Mouse (Mus musculus) myocyte (in vitro differentiated cells): ENCODE data around the gene Foxm1. TPM values are rescaled to one million over a fixed set of nuclear protein-coding genes. Genes with fewer than 3 reads are reported as not detected.

ENCODE experiments used
- H3K27me3 ChIP-seq: one replicate; pipeline ENCODE4 v1.6.1; 2011; ENCODE audit not compliant: control insufficient read depth, insufficient read depth, insufficient read length
- H3K36me3 ChIP-seq: one replicate; pipeline ENCODE4 v1.6.1; 2011; ENCODE audit not compliant: control insufficient read depth, insufficient read depth
- H3K4me2 ChIP-seq: one replicate; pipeline ENCODE4 v1.6.1; 2011; ENCODE audit warnings: low read depth, control low read depth
- H3K4me3 ChIP-seq: one replicate; pipeline ENCODE4 v1.5.1; 2011; ENCODE audit warnings: mild to moderate bottlenecking, control low read depth, moderate library complexity
- H3K79me2 ChIP-seq: one replicate; pipeline ENCODE4 v1.6.1; 2011; ENCODE audit not compliant: control insufficient read depth, insufficient read depth
- H3ac ChIP-seq: one replicate; pipeline ENCODE4 v1.6.1; 2011; ENCODE audit not compliant: control insufficient read depth, insufficient read length
- CEBPB ChIP-seq: IDR thresholded peaks from 2 replicates; pipeline ENCODE4 v1.6.1; 2011; ENCODE audit warnings: mild to moderate bottlenecking, moderate library complexity; ENCODE audit not compliant: poor library complexity, insufficient read depth, severe bottlenecking
- E2F4 ChIP-seq: IDR thresholded peaks from one replicate; pipeline ENCODE4 v1.6.1; 2011; ENCODE audit warnings: mild to moderate bottlenecking, control low read depth, moderate library complexity; ENCODE audit not compliant: insufficient read depth
- MAX ChIP-seq: IDR thresholded peaks from one replicate; pipeline ENCODE4 v1.6.1; 2011; ENCODE audit warnings: low read depth, mild to moderate bottlenecking, control low read depth
- MYOD1 ChIP-seq, 3 experiments: IDR thresholded peaks; one replicate each; pipeline ENCODE4 v1.6.1; 2011; ENCODE audit warnings: control low read depth in 2 of 3, low read depth in 2 of 3, mild to moderate bottlenecking in 2 of 3, moderate library complexity in 1 of 3; ENCODE audit not compliant: insufficient read length in 2 of 3, control insufficient read depth in 1 of 3
- MYOG ChIP-seq, 3 experiments: IDR thresholded peaks; one replicate each; pipeline ENCODE4 v1.6.1; 2011; ENCODE audit warnings: control low read depth in 2 of 3, low read depth in 2 of 3, mild to moderate bottlenecking in 2 of 3; ENCODE audit not compliant: insufficient read length in 2 of 3, control insufficient read depth in 1 of 3, insufficient read depth in 1 of 3
- POLR2A ChIP-seq: IDR thresholded peaks from one replicate; pipeline ENCODE4 v1.6.1; 2011; ENCODE audit warnings: low read depth, mild to moderate bottlenecking, control low read depth, moderate library complexity; ENCODE audit not compliant: insufficient read length
- POLR2AphosphoS2 ChIP-seq: IDR thresholded peaks from one replicate; pipeline ENCODE4 v1.6.1; 2011; ENCODE audit warnings: low read depth, control low read depth; ENCODE audit not compliant: insufficient read length
- REST ChIP-seq: IDR thresholded peaks from one replicate; pipeline ENCODE4 v1.6.1; 2011; ENCODE audit warnings: mild to moderate bottlenecking, control low read depth, moderate library complexity; ENCODE audit not compliant: insufficient read depth, insufficient read length
- SRF ChIP-seq: IDR thresholded peaks from one replicate; pipeline ENCODE4 v1.6.1; 2011; ENCODE audit warnings: low read depth; ENCODE audit not compliant: control insufficient read depth, insufficient read length
- TCF12 ChIP-seq: IDR thresholded peaks from one replicate; pipeline ENCODE4 v1.6.1; 2011; ENCODE audit warnings: mild to moderate bottlenecking, control low read depth; ENCODE audit not compliant: poor library complexity, insufficient read depth, severe bottlenecking
- TCF3 ChIP-seq: IDR thresholded peaks from one replicate; pipeline ENCODE4 v1.6.1; 2011; ENCODE audit warnings: low read depth, control low read depth; ENCODE audit not compliant: insufficient read length
- USF1 ChIP-seq: IDR thresholded peaks from one replicate; pipeline ENCODE4 v1.6.1; 2011; ENCODE audit warnings: low read depth, mild to moderate bottlenecking, control low read depth, moderate library complexity
- polyA plus RNA-seq: library from polyadenylated mRNA; unstranded; fragments of >200 nt; fragmentation: generic; extraction: Trizol; gene quantifications from one replicate; pipeline ENCODE4 v1.2.1, GENCODE M21; 2012; ENCODE audit warnings: missing spikeins

The Foxm1 gene
- polyA plus RNA-seq, 1 experiment, result 22.5 TPM

DNA sequence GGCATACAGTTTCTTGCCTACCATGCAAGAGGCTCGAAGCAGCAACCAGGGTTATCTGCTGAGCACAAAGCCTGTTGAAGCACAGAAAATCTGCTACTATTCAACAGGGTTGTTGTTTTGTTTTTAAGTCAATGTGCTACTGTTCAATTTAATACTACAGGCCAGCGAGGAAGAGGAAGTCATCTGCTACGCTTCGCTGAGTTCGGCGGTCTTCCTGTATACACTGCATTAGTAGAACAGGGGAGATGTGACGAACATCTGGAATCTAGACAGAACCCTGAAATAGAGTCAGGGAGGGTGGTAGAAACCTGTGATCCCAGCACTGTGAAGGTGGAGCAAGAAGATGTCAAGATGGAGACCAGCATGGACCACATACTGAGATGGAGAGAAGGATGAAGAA, 21.0 kb downstream of the Foxm1 start:
- TF ChIP-seq CEBPB, result no peak
- TF ChIP-seq POLR2A, result no peak
- no peak for TF ChIP-seq TCF12
- no peak for TF ChIP-seq POLR2AphosphoS2
- no peak for TF ChIP-seq E2F4
- TF ChIP-seq TCF3, result no peak
- TF ChIP-seq SRF, result no peak
- no peak for TF ChIP-seq MYOD1 (IDR thresholded peaks at IDR 0.05; ENCODE audit: control insufficient read depth in 1 of 3, insufficient read length in 2 of 3, low read depth in 2 of 3)
- no peak for TF ChIP-seq REST
- Histone ChIP-seq H3K79me2 (no peaks in the 10 kb centered on the region), H3K36me3 (no peaks in the 10 kb centered on the region), H3K4me3 (no peak overlapping the region), H3ac (no peak overlapping the region), H3K27me3 (no peaks in the 10 kb centered on the region), H3K4me2 (no peak overlapping the region)

- Histone ChIP-seq H3K79me2 (no peaks in the 10 kb centered on the region), H3ac (no peak overlapping the region), H3K27me3 (no peaks in the 10 kb centered on the region), H3K4me2 (no peak overlapping the region), H3K36me3 (no peaks in the 10 kb centered on the region), H3K4me3 (no peak overlapping the region)
- TF ChIP-seq E2F4 (no peak), USF1 (no peak), TCF12 (no peak), MYOG (IDR thresholded peaks at IDR 0.05; ENCODE audit: control insufficient read depth in 1 of 3, insufficient read depth in 1 of 3, insufficient read length in 2 of 3, low read depth in 2 of 3) (no peak), MYOD1 (IDR thresholded peaks at IDR 0.05; ENCODE audit: control insufficient read depth in 1 of 3, insufficient read length in 2 of 3, low read depth in 2 of 3) (no peak), TCF3 (no peak), CEBPB (no peak), SRF (no peak), POLR2AphosphoS2 (no peak)
Observed at GRCm38 (mm10) chr6:128385026-128385425, 22.3 kb downstream of the Foxm1 start.

- no peaks in the 10 kb centered on the region for H3K27me3 ChIP-seq
- H3ac ChIP-seq, result no peak overlapping the region
- no peak overlapping the region for H3K4me3 ChIP-seq
- H3K36me3 ChIP-seq, result no peaks in the 10 kb centered on the region
- no peak for TF ChIP-seq POLR2A
- no peak for TF ChIP-seq TCF3
- no peak for TF ChIP-seq MAX
- TF ChIP-seq REST, result no peak
- TF ChIP-seq MYOD1 (IDR thresholded peaks at IDR 0.05; ENCODE audit: control insufficient read depth in 1 of 3, insufficient read length in 2 of 3, low read depth in 2 of 3), result no peak
- TF ChIP-seq E2F4, result no peak
- no peak for TF ChIP-seq USF1
- no peak for TF ChIP-seq TCF12
- no peak for TF ChIP-seq MYOG (IDR thresholded peaks at IDR 0.05; ENCODE audit: control insufficient read depth in 1 of 3, insufficient read depth in 1 of 3, insufficient read length in 2 of 3, low read depth in 2 of 3)
- no peak for TF ChIP-seq SRF
- TF ChIP-seq CEBPB, result no peak
- TF ChIP-seq POLR2AphosphoS2, result no peak
- H3K4me2 ChIP-seq, result no peak overlapping the region
- no peaks in the 10 kb centered on the region for H3K79me2 ChIP-seq
Observed at GRCm38 (mm10) chr6:128389185-128389584, 26.4 kb downstream of the Foxm1 start.

GRCm38 (mm10) chr6:128390683-128391082, 27.9 kb downstream of the Foxm1 start:
- Histone ChIP-seq H3K36me3 (no peaks in the 10 kb centered on the region), H3K79me2 (no peaks in the 10 kb centered on the region), H3K27me3 (no peaks in the 10 kb centered on the region), H3ac (no peak overlapping the region), H3K4me3 (no peak overlapping the region), H3K4me2 (no peak overlapping the region)
- TF ChIP-seq TCF12 (no peak), POLR2A (no peak), MYOG (IDR thresholded peaks at IDR 0.05; ENCODE audit: control insufficient read depth in 1 of 3, insufficient read depth in 1 of 3, insufficient read length in 2 of 3, low read depth in 2 of 3) (no peak), MYOD1 (IDR thresholded peaks at IDR 0.05; ENCODE audit: control insufficient read depth in 1 of 3, insufficient read length in 2 of 3, low read depth in 2 of 3) (no peak)

GRCm38 (mm10) chr6:128397574-128398261, 35.0 kb downstream of the Foxm1 start:
- Histone ChIP-seq H3K36me3 (no peaks in the 10 kb centered on the region), H3K79me2 (no peaks in the 10 kb centered on the region), H3K4me2 (no peak overlapping the region), H3ac (no peak overlapping the region), H3K4me3 (no peak overlapping the region), H3K27me3 (no peaks in the 10 kb centered on the region)
- TF ChIP-seq TCF12 (no peak), SRF (no peak), POLR2A (no peak), TCF3 (no peak), MYOG (IDR thresholded peaks at IDR 0.05; ENCODE audit: control insufficient read depth in 1 of 3, insufficient read depth in 1 of 3, insufficient read length in 2 of 3, low read depth in 2 of 3) (no peak)
